Mouse (Mus musculus): Measurements from ENCODE around the gene Gm973. TPM values are rescaled to one million over a fixed set of nuclear protein-coding genes. Genes with fewer than 3 reads are reported as not detected.

The Gm973 gene
- total RNA-seq, 2 experiments from 2014 or later, result 0.21 to 0.23 TPM

DNA sequence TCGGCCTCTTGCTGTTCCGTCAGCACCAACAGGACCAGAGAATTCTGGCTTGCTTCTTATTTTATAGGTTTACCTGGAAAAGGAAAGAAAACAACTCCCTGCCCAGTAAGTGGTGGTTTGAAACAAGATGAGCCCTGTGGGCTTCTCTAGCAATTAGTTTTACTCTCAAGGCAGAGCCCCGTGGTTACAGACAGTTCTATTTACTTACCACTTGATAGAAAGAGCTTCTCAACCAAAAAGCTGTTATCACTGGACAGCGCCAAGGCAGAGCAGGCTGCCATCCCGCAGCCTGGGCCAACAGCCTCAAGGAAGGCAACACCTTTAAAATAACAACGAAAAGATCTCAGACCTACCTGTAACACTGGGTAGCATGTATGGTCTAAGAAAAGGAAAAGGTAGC is 26.2 kb downstream of the Gm973 start:
- no peak for DNase-seq

GRCm38 (mm10) chr1:59543911-59544310 is 27.8 kb downstream of the Gm973 start:
- DNase-seq, result no peak

- no peak for DNase-seq
These were observed 32.4 kb downstream of the Gm973 start for GRCm38 (mm10) chr1:59548486-59548885.

- DNase-seq, result no peak
These were observed 33.1 kb downstream of the Gm973 start for GRCm38 (mm10) chr1:59549036-59549675.

DNA sequence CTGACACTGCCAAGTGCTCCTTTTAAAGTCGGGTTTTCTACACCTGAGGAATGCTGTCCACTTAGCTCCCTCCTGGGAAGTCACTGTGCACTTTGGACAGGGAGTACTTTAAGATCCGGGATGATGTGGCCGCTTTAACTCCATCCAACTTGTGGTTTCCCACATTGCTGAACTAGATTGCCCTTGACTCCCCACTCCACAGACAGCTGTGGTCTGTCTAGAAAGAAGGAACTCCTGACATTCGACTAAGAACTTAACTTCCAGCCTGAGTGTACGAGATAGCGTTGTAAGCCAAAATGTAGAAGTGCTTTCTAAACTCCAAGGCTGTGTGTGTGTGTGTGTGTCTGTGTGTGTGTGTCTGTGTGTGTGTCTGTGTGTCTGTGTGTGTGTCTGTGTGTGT is 34.2 kb downstream of the Gm973 start:
- DNase-seq, result no peak

DNA sequence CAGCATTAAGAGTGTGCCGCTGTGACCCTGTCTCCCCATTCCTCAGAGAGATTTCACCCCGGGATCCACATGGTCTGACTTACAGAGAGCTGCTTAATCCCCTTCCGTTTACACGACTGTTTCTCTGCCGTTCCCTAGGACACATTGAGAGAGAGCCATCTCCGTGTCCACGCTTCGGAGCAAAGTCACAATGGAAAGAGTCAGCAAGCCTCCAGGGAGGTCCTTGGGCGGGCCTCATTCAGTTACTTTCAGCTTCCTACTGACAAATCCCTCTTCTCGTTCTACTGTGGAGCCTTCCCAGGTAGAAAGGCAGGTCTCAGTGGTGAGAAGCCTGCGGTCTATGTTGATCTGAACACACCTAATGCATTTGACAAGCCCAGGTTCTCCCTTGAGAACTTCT is 34.9 kb downstream of the Gm973 start:
- no peak for DNase-seq

GRCm38 (mm10) chr1:59553708-59554107 is 37.6 kb downstream of the Gm973 start:
- no peak for DNase-seq

- DNase-seq, result no peak
These were observed 47.5 kb downstream of the Gm973 start for GRCm38 (mm10) chr1:59563581-59563980.

DNA sequence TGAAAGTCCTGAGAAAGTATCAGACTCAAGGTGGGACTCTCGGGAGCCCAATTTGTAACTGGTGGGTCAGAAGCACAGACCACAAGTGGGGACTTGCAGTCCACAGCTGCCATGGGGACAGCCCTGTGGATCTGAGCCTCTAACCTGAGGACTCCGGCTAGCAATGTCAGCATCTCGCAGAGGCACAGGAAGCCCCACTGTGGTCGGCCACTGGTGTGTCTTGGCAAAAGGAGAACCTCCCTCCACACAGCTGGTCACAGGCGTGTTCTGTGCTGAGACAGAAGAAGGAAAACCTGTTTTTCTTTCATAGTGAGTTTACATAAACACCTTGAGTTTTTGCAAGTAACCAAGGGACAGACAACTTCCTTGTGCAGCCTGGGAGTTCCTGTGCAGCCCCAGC is 49.7 kb downstream of the Gm973 start:
- no peak for DNase-seq

- no peak for DNase-seq
These were observed 50.2 kb downstream of the Gm973 start for GRCm38 (mm10) chr1:59566281-59566680.

DNA sequence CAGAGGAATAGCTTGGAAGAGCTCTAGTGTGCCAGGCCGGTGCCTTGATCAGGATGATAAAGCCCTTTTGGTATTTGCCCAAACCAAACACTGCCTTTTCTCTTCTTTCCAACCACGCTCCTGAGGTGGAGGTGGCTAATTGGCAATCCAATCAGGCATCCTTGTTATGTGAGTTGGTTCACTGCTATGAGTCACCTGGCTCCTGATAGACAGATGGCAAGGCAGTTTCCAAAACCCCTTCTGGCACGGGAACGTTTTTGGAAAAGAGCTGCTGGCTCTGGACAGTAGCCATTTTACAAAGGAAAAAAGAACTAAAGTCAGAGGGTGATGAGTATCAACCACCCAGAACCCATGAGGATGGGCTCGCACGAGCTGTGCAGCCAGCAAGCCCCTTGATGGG is 50.9 kb downstream of the Gm973 start:
- no peak for DNase-seq

- DNase-seq, result no peak
These were observed 51.5 kb downstream of the Gm973 start for GRCm38 (mm10) chr1:59567521-59567920.

- DNase-seq, result no peak
These were observed 52.2 kb downstream of the Gm973 start for GRCm38 (mm10) chr1:59568283-59568682.

DNA sequence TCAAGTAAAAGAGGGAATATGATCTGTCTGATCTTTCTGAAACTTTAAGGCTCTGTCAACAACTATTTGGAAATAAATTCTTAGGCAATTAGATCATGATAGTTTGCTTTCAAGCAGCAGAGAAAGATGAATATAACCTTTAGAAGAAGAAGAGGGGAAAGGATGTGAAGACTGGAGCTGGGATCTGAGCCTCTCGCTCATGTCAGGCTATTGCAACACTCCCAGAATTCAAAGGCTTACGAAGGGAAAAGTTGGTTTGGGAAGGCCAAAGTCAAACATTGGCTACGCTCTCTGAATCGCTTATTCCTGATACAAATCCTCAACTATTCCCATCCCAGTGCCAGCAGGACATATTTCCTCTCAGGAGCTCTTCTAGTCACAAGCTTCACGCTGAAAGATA is 53.2 kb downstream of the Gm973 start:
- DNase-seq, result no peak

GRCm38 (mm10) chr1:59570767-59571166 is 54.7 kb downstream of the Gm973 start:
- no peak for DNase-seq

GRCm38 (mm10) chr1:59571502-59571901 is 55.4 kb downstream of the Gm973 start:
- DNase-seq, result no peak

DNA sequence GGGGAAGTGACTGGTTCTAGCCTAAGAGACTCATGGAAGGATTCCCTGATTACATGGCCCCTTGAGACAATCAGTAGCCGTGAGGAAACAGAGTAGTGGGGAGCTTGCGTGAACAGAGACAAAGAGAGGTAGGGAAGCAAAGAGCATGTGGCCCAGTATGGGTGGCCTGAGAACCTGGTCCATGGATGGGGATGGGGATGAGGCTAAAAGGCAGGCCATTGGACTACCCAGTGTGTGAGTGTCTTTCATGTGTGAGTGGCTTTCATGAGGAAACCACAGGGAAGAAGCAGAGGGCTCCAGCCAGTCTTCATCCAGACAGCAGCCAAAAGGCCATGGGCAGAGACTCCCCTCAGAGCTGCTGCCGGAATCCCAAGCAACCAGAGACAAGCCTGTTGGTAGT is 57.8 kb downstream of the Gm973 start:
- DNase-seq, result no peak

DNA sequence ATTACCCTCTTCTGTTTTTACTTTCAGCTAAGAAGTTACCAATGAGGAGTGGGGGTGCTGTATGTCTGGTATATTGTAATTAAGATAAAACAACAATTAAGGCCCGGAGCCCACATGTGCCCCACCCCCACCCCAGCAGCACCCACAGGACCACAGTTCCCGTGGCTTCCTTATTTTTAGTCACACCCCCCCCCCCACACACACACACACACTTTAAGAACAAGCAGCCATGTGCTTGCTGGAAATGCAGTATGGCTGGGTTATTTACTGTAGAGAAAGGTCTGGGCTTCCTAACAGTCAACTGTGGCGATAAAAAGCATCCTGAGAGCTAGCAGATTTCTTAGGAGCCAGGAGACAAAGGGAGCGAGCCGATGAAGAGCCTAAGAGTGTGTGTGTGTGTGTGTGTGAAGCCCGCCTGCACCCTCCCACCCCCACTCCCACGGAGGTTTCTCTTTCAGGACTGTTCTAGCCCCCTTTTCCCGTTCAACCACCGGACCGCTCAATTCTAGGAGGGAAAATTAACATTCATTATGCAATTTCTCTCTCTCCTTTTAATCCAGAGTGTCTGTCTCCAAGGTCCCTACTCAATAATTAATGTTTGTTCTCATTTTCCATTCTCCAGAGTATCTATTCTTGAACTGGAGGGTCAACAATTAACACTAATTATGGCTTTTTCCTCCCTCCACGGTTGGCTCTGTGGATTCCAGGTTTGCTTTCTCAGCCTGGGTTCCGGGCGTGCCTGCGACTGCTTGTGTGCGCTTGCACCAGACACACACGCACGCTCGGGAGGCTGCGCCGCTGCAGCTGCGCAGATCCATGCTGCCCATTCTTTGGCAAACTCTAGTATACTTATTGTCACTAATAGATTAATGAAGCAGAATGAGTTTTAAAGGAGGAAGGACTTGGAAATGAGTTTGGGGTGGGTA is 58.5 kb downstream of the Gm973 start:
- no peak for DNase-seq

GRCm38 (mm10) chr1:59578770-59579169 is 62.7 kb downstream of the Gm973 start:
- no peak for DNase-seq

GRCm38 (mm10) chr1:59579327-59579726 is 63.3 kb downstream of the Gm973 start:
- no peak for DNase-seq

DNA sequence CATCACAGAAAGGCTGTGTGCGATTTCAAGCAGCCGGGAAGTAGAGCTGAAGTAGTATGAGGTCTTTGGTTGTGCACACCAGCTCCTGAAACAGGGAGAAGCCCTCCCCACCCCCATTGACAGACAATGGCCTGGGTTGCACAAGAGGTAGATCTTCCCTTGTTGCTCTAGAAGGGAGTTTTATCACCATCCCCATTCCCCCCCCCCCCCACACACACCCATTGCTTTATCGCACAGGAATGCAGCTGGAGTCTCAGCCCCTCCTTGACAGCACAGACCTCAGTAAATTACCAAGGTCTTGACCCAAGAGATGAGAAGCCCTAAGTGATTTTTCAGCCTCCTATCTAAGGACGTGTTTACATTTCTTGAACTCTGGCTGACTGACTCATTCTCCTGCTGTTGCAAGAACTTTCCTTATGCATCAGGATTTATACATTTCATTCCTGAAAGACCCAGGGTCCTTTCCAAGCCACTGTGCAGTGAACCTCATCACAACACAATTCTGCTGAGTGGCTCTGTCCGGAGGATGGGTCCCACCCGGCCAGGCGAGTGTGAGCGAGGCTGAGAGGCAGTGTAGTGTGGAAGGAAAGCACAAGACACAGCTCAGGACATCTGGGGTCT is 64.2 kb downstream of the Gm973 start:
- DNase-seq, result no peak

DNA sequence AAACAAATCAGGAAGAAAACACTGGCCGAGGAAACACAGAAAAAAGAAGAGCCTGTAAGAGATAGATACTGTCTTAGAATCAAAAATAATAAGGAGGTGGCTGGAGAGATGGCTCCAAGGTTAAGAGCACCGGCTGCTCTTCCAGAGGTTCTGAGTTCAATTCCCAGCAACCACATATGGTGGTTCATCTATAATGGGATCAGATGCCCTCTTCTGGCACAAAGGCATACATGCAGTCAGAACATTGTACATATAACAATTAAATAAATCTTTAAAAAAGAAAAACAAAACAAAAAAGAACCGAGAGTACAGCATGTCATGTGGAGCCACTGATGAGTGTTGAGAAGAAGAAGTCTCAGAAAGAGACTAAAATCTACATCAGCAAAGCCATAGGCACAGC is 64.8 kb downstream of the Gm973 start:
- no peak for DNase-seq
